Mouse (Mus musculus): ENCODE results near the gene Fzr1.

Gene Fzr1

GRCm38 (mm10) chr10:81377793-81378552 is at the start of gene Fzr1:
TSS of gene Fzr1 (minus strand) at chr10:81378516.
- no peak for DNase-seq (ENCODE audit: extremely low read depth, low read depth, low spot score)

GRCm38 (mm10) chr10:81427804-81428506 is 49.6 kb upstream of the Fzr1 start:
- no peak for DNase-seq (ENCODE audit: extremely low read depth, low read depth, low spot score)

- no peak for DNase-seq (ENCODE audit: extremely low read depth, low read depth, low spot score)
Measured at GRCm38 (mm10) chr10:81427327-81427726, 49.0 kb upstream of the Fzr1 start.

- DNase-seq (ENCODE audit: extremely low read depth, low read depth, low spot score) = no peak
Measured at GRCm38 (mm10) chr10:81426897-81427296, 48.6 kb upstream of the Fzr1 start.

- DNase-seq (ENCODE audit: extremely low read depth, low read depth, low spot score) = no peak
Measured at GRCm38 (mm10) chr10:81426081-81426671, 47.9 kb upstream of the Fzr1 start.

GRCm38 (mm10) chr10:81425236-81425850 is 47.0 kb upstream of the Fzr1 start:
- DNase-seq (ENCODE audit: extremely low read depth, low read depth, low spot score) = no peak

GRCm38 (mm10) chr10:81424246-81425051 is 46.1 kb upstream of the Fzr1 start:
- DNase-seq (ENCODE audit: extremely low read depth, low read depth, low spot score) = no peak

GRCm38 (mm10) chr10:81423476-81424245 is 45.3 kb upstream of the Fzr1 start:
- DNase-seq (ENCODE audit: extremely low read depth, low read depth, low spot score) = no peak

GRCm38 (mm10) chr10:81422661-81423217 is 44.4 kb upstream of the Fzr1 start:
- no peak for DNase-seq (ENCODE audit: extremely low read depth, low read depth, low spot score)

GRCm38 (mm10) chr10:81422191-81422590 is 43.9 kb upstream of the Fzr1 start:
- DNase-seq (ENCODE audit: extremely low read depth, low read depth, low spot score) = no peak

GRCm38 (mm10) chr10:81421797-81422100 is 43.4 kb upstream of the Fzr1 start:
- no peak for DNase-seq (ENCODE audit: extremely low read depth, low read depth, low spot score)

- DNase-seq (ENCODE audit: extremely low read depth, low read depth, low spot score) = no peak
Measured at GRCm38 (mm10) chr10:81421041-81421796, 42.9 kb upstream of the Fzr1 start.

- no peak for DNase-seq (ENCODE audit: extremely low read depth, low read depth, low spot score)
Measured at GRCm38 (mm10) chr10:81420191-81420767, 42.0 kb upstream of the Fzr1 start.

GRCm38 (mm10) chr10:81419111-81419928 is 41.0 kb upstream of the Fzr1 start:
- no peak for DNase-seq (ENCODE audit: extremely low read depth, low read depth, low spot score)

GRCm38 (mm10) chr10:81418216-81419070 is 40.1 kb upstream of the Fzr1 start:
- DNase-seq (ENCODE audit: extremely low read depth, low read depth, low spot score) = no peak

GRCm38 (mm10) chr10:81417227-81418215 is 39.2 kb upstream of the Fzr1 start:
- DNase-seq (ENCODE audit: extremely low read depth, low read depth, low spot score) = no peak

Data from fat pad, adult 2 months (tissue).